8 mouse cellular contexts compared by ENCODE assay signal in genomic region chr2:77280512-77281409, GRCm38 (mm10). TPM values are rescaled to one million over a fixed set of nuclear protein-coding genes. Genes with fewer than 3 reads are reported as not detected.
DNase-seq lines count a peak whose midpoint lies in the region; ATAC-seq and TF ChIP-seq lines count a peak whose summit lies in the region.

Gene Sestd1 (minus strand): TSS chr2:77280592.

- H3K4me3 ChIP-seq in ES-Bruce4 (ENCODE audit: low read depth, low read length) = peak within 1 kb of the TSS; percentile 82
- H3K4me3 ChIP-seq in brown adipose tissue, adult 24 weeks (ENCODE audit: insufficient read depth, low read depth, low read length) = peak within 1 kb of the TSS; percentile 95
- H3K4me3 ChIP-seq in forebrain, embryonic 14.5 days (ENCODE audit: low read depth, low read length) = peak within 1 kb of the TSS; percentile 95
- H3K4me3 ChIP-seq in lung, adult 2 months (replicated peaks; ENCODE audit: extremely low read depth, low read depth, low read length) = peak within 1 kb of the TSS; percentile 73
- peak within 1 kb of the TSS; percentile 95 for H3K4me3 ChIP-seq in neural tube, embryonic 14.5 days (ENCODE audit: low read depth, low read length)

- 27% methylated on average over 12 of the region's 73 CpGs for WGBS in forebrain, embryonic 14.5 days
- 4% methylated on average over 73 of the region's 73 CpGs for WGBS in lung, adult 2 months
- WGBS in neural tube, embryonic 14.5 days = 14% methylated on average over 15 of the region's 73 CpGs

- peak; percentile 90 for ATAC-seq in forebrain, embryonic 14.5 days
- ATAC-seq in neural tube, embryonic 14.5 days (ENCODE audit: low read depth) = peak; percentile 91

- no peak within 1 kb of the TSS for H3K27ac ChIP-seq in ES-Bruce4 (ENCODE audit: insufficient read depth, low read length)
- H3K27ac ChIP-seq in brown adipose tissue, adult 24 weeks (replicated peaks; ENCODE audit: low read depth, low read length) = peak within 1 kb of the TSS; percentile 67
- H3K27ac ChIP-seq in forebrain, embryonic 14.5 days (ENCODE audit: low read depth, low read length) = peak within 1 kb of the TSS; percentile 87
- peak within 1 kb of the TSS; percentile 87 for H3K27ac ChIP-seq in neural tube, embryonic 14.5 days (ENCODE audit: low read depth, low read length)

- H3K27me3 ChIP-seq in ES-Bruce4 (ENCODE audit: control insufficient read depth, insufficient read depth, low read length, poor library complexity, severe bottlenecking) = no peaks in the 10 kb centered on the region
- H3K27me3 ChIP-seq in forebrain, embryonic 14.5 days (replicated peaks; ENCODE audit: control insufficient read depth, insufficient read depth, low read length) = no peaks in the 10 kb centered on the region
- no peaks in the 10 kb centered on the region for H3K27me3 ChIP-seq in neural tube, embryonic 14.5 days (ENCODE audit: control insufficient read depth, insufficient read depth, low read length)

- no peak for TF ChIP-seq POLR2A in ES-Bruce4 (IDR thresholded peaks at IDR 0.05; ENCODE audit: insufficient read depth, low read length)
- TF ChIP-seq POLR2A in lung, adult 2 months (IDR thresholded peaks at IDR 0.05; ENCODE audit: borderline replicate concordance, extremely low read depth, low read depth, low read length) = no peak

- peak within 1 kb of the TSS; percentile 50 for H3K4me2 ChIP-seq in forebrain, embryonic 14.5 days (ENCODE audit: low read length)
- peak within 1 kb of the TSS; percentile 74 for H3K4me2 ChIP-seq in neural tube, embryonic 14.5 days (ENCODE audit: low read depth, low read length)

- no peaks in the 10 kb centered on the region for H3K36me3 ChIP-seq in ES-Bruce4 (ENCODE audit: control insufficient read depth, insufficient read depth, low read length, poor library complexity, severe bottlenecking)
- H3K36me3 ChIP-seq in forebrain, embryonic 14.5 days (ENCODE audit: control insufficient read depth, insufficient read depth, low read length) = no peaks in the 10 kb centered on the region
- no peaks in the 10 kb centered on the region for H3K36me3 ChIP-seq in neural tube, embryonic 14.5 days (ENCODE audit: control insufficient read depth, insufficient read depth, low read length)

- H3K9me3 ChIP-seq in ES-Bruce4 (replicated peaks; ENCODE audit: control insufficient read depth, insufficient read depth, low read length, poor library complexity, severe bottlenecking) = no peaks in the 10 kb centered on the region
- H3K9me3 ChIP-seq in forebrain, embryonic 14.5 days (replicated peaks; ENCODE audit: control insufficient read depth, low read length) = no peaks in the 10 kb centered on the region
- H3K9me3 ChIP-seq in neural tube, embryonic 14.5 days (ENCODE audit: control insufficient read depth, low read length) = no peaks in the 10 kb centered on the region

- intact Hi-C loops in heart, postnatal 14 days (cut with DNase I) = no loop called here

- TF ChIP-seq EP300 in ES-Bruce4 (IDR thresholded peaks at IDR 0.05; ENCODE audit: insufficient read depth, low read depth, low read length) = no peak

- peak; percentile 66 for DNase-seq in forebrain, embryonic 14.5 days (ENCODE audit: low spot score)
- peak; percentile 82 to 83 for DNase-seq in heart, postnatal 14 days
- peak; percentile 80 to 88 for DNase-seq in kidney, postnatal 4 days
- DNase-seq in lung, adult 2 months = peak; percentile 75
- peak; percentile 63 for DNase-seq in thymus, postnatal 4 days

- no peak for TF ChIP-seq CTCF in ES-Bruce4 (IDR thresholded peaks at IDR 0.05; ENCODE audit: low read depth, low read length)
- no peak for TF ChIP-seq CTCF in lung, adult 2 months (IDR thresholded peaks at IDR 0.05; ENCODE audit: insufficient read depth, low read length)

- H3K9ac ChIP-seq in ES-Bruce4 (ENCODE audit: low read depth, poor library complexity, severe bottlenecking) = peak within 1 kb of the TSS; percentile 89
- peak within 1 kb of the TSS; percentile 99 for H3K9ac ChIP-seq in forebrain, embryonic 14.5 days (ENCODE audit: low read length)
- peak within 1 kb of the TSS; percentile 99 for H3K9ac ChIP-seq in neural tube, embryonic 14.5 days (replicated peaks; ENCODE audit: low read depth, low read length)

- peaks cover 2% of the 10 kb centered on the region for H3K4me1 ChIP-seq in ES-Bruce4 (ENCODE audit: control insufficient read depth, insufficient read depth, low read length)
- H3K4me1 ChIP-seq in brown adipose tissue, adult 24 weeks (ENCODE audit: control insufficient read depth, insufficient read depth, insufficient read length, low read length) = peaks cover 10% of the 10 kb centered on the region; the same call in 1 of the 2 replicates
- peaks cover 4% of the 10 kb centered on the region; the same call in 1 of the 2 replicates for H3K4me1 ChIP-seq in forebrain, embryonic 14.5 days (ENCODE audit: control insufficient read depth, insufficient read depth, low read length)
- H3K4me1 ChIP-seq in lung, adult 2 months (ENCODE audit: control insufficient read depth, insufficient read depth, low read length) = peaks cover 6% of the 10 kb centered on the region
- H3K4me1 ChIP-seq in neural tube, embryonic 14.5 days (ENCODE audit: control insufficient read depth, insufficient read depth, low read length) = peaks cover 10% of the 10 kb centered on the region

RNA-seq across cellular contexts. Expression of gene Sestd1, which starts in this region (rescaled TPM):
- polyA plus RNA-seq in ES-Bruce4 (2011; ENCODE audit: insufficient read depth, insufficient read length, low read depth, missing spikeins) = 23.5 and 27.2 TPM in 2 replicates
- polyA plus RNA-seq in brown adipose tissue, adult 24 weeks (2012; ENCODE audit: insufficient read depth, insufficient read length, missing spikeins) = 5.2 and 6.5 TPM in 2 replicates
- 32.3 and 43.1 TPM in 2 replicates for polyA plus RNA-seq in forebrain, embryonic 14.5 days (2014; fragmentation: Nextera tagmentation; extraction: Ambion mirVana)
- total RNA-seq in heart, postnatal 14 days (2021) = 10 to 100 TPM; 23.5 to 25.0 TPM
- polyA plus RNA-seq in lung, adult 2 months (2012; rRNA removed) = 6.6 and 12.1 TPM in 2 replicates
- polyA plus RNA-seq in neural tube, embryonic 14.5 days (2014; fragmentation: Nextera tagmentation; extraction: Ambion mirVana) = 49.0 and 55.2 TPM in 2 replicates
